Comparison of ENCODE assay signal across 9 mouse cellular contexts in the genomic region with DNA sequence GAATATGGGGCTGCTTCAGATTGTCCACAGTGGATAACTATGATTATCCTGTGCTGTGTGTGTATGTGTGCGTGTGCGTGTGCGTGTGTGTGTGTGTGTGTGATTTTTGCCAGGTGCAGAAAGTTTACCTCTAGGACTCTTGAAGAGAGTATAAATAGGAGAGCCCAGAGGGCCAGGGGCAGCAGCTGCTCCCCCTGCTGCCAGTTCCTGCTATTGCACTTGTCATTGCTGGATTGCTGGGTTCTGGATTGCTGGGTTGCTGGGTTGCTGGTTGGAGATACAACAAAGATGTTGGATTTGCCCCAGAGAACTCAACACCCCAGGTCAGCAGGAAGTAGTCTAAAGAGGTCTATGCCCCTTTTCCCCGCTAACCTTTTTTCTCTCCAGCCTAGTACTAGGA. TPM values are rescaled to one million over a fixed set of nuclear protein-coding genes. Genes with fewer than 3 reads are reported as not detected.
DNase-seq lines count a peak whose midpoint lies in the region; ATAC-seq and TF ChIP-seq lines count a peak whose summit lies in the region.
"Had no signal": no experiment of that assay in that cellular context is flagged by ENCODE, and none has a peak within 500 bp of the region (broad histone marks: within the 10 kb centered on the region; RNA-seq: fewer than 3 reads in every experiment).

No protein-coding gene starts in this region.

- ATAC-seq in forebrain, postnatal 0 days, result no peak
- no peak for ATAC-seq in forebrain, embryonic 14.5 days
- ATAC-seq in midbrain, embryonic 14.5 days (ENCODE audit: low FRiP score, low TSS enrichment), result no peak
- no peak for ATAC-seq in midbrain, embryonic 15.5 days (replicated peaks)

- no peak for DNase-seq in forebrain, postnatal 0 days
- DNase-seq in forebrain, embryonic 14.5 days (ENCODE audit: low spot score), result no peak
- DNase-seq in midbrain, embryonic 14.5 days, result peak; percentile 46
- peak; percentile 35 to 60 for DNase-seq in cerebellum, adult 2 months
- DNase-seq in limb, embryonic 10.5 days (ENCODE audit: low spot score), result peak; percentile 50
- no peak for DNase-seq in urinary bladder, adult 18-20 months (ENCODE audit: low spot score in 2 of 2)

- H3K36me3 ChIP-seq in forebrain, postnatal 0 days (ENCODE audit: insufficient read depth), result no peaks in the 10 kb centered on the region
- no peaks in the 10 kb centered on the region for H3K36me3 ChIP-seq in forebrain, embryonic 14.5 days (ENCODE audit: control insufficient read depth, insufficient read depth, low read length)
- no peaks in the 10 kb centered on the region for H3K36me3 ChIP-seq in midbrain, embryonic 14.5 days (ENCODE audit: control insufficient read depth, insufficient read depth, low read length)
- H3K36me3 ChIP-seq in midbrain, embryonic 15.5 days (replicated peaks), result no peaks in the 10 kb centered on the region
- no peaks in the 10 kb centered on the region for H3K36me3 ChIP-seq in limb, embryonic 10.5 days
- 0 out of 2 replicates have a peak, but pooled peaks cover 1% of the 10 kb centered on the region for H3K36me3 ChIP-seq in small intestine, adult 2 months (ENCODE audit: control insufficient read depth, insufficient read depth, low read length)
- H3K36me3 ChIP-seq: neural tube, embryonic 13.5 days had no signal

- H3K27ac ChIP-seq in forebrain, postnatal 0 days (ENCODE audit: low read depth, low read length), result no peak overlapping the region
- H3K27ac ChIP-seq in forebrain, embryonic 14.5 days (ENCODE audit: low read depth, low read length), result no peak overlapping the region
- H3K27ac ChIP-seq in midbrain, embryonic 14.5 days (replicated peaks; ENCODE audit: low read depth, low read length), result no peak overlapping the region
- H3K27ac ChIP-seq in midbrain, embryonic 15.5 days, result no peak overlapping the region
- no peak overlapping the region for H3K27ac ChIP-seq in cerebellum, adult 2 months (ENCODE audit: insufficient read depth, low read length)
- no peak overlapping the region for H3K27ac ChIP-seq in limb, embryonic 10.5 days
- H3K27ac ChIP-seq in small intestine, adult 2 months (ENCODE audit: insufficient read depth, low read depth, low read length), result no peak overlapping the region
- H3K27ac ChIP-seq: neural tube, embryonic 13.5 days had no signal

- H3K27me3 ChIP-seq in forebrain, postnatal 0 days (ENCODE audit: insufficient read depth, low read length), result no peaks in the 10 kb centered on the region
- no peaks in the 10 kb centered on the region for H3K27me3 ChIP-seq in forebrain, embryonic 14.5 days (replicated peaks; ENCODE audit: control insufficient read depth, insufficient read depth, low read length)
- H3K27me3 ChIP-seq in midbrain, embryonic 14.5 days (ENCODE audit: control insufficient read depth, insufficient read depth, low read length), result no peaks in the 10 kb centered on the region
- H3K27me3 ChIP-seq in midbrain, embryonic 15.5 days (replicated peaks), result no peaks in the 10 kb centered on the region
- H3K27me3 ChIP-seq in cerebellum, adult 2 months (ENCODE audit: control insufficient read depth, insufficient read depth, low read length), result no peaks in the 10 kb centered on the region
- no peaks in the 10 kb centered on the region for H3K27me3 ChIP-seq in limb, embryonic 10.5 days (ENCODE audit: low read depth, poor library complexity, severe bottlenecking)
- no peaks in the 10 kb centered on the region for H3K27me3 ChIP-seq in small intestine, adult 2 months (ENCODE audit: control insufficient read depth, insufficient read depth, low read length)
- H3K27me3 ChIP-seq: neural tube, embryonic 13.5 days had no signal

- peak; percentile 52 for TF ChIP-seq CTCF in forebrain, postnatal 0 days (IDR thresholded peaks at IDR 0.05; ENCODE audit: low read depth)
- TF ChIP-seq CTCF in cerebellum, adult 2 months (IDR thresholded peaks at IDR 0.05; ENCODE audit: borderline replicate concordance, insufficient read depth, low read depth, low read length), result peak; percentile 65
- peak; percentile 63; the same call in 1 of the 2 replicates for TF ChIP-seq CTCF in small intestine, adult 2 months (IDR thresholded peaks at IDR 0.05; ENCODE audit: extremely low read depth, insufficient read length, insufficient replicate concordance, low read depth, low read length)

- H3K4me2 ChIP-seq in forebrain, postnatal 0 days (ENCODE audit: low read depth), result no peak overlapping the region
- no peak overlapping the region for H3K4me2 ChIP-seq in forebrain, embryonic 14.5 days (ENCODE audit: low read length)
- H3K4me2 ChIP-seq in midbrain, embryonic 14.5 days (ENCODE audit: low read length), result no peak overlapping the region
- H3K4me2 ChIP-seq in midbrain, embryonic 15.5 days, result no peak overlapping the region
- H3K4me2 ChIP-seq: neural tube, embryonic 13.5 days had no signal

- TF ChIP-seq POLR2A in cerebellum, adult 2 months (IDR thresholded peaks at IDR 0.05; ENCODE audit: borderline replicate concordance, insufficient read depth, low read length), result no peak
- no peak for TF ChIP-seq POLR2A in small intestine, adult 2 months (IDR thresholded peaks at IDR 0.05; ENCODE audit: low read depth, low read length)

- H3K9me3 ChIP-seq in forebrain, postnatal 0 days (ENCODE audit: low read length), result no peaks in the 10 kb centered on the region
- H3K9me3 ChIP-seq in forebrain, embryonic 14.5 days (replicated peaks; ENCODE audit: control insufficient read depth, low read length), result no peaks in the 10 kb centered on the region
- no peaks in the 10 kb centered on the region for H3K9me3 ChIP-seq in midbrain, embryonic 14.5 days (ENCODE audit: control insufficient read depth, low read length)
- no peaks in the 10 kb centered on the region for H3K9me3 ChIP-seq in midbrain, embryonic 15.5 days
- H3K9me3 ChIP-seq in limb, embryonic 10.5 days (replicated peaks), result no peaks in the 10 kb centered on the region
- H3K9me3 ChIP-seq: neural tube, embryonic 13.5 days had no signal

- WGBS in forebrain, postnatal 0 days, result 68% methylated on average over 4 of the region's 4 CpGs
- 75% methylated on average over 4 of the region's 4 CpGs for WGBS in forebrain, embryonic 14.5 days
- WGBS in midbrain, embryonic 14.5 days, result 69% methylated on average over 4 of the region's 4 CpGs
- 63% methylated on average over 4 of the region's 4 CpGs for WGBS in midbrain, embryonic 15.5 days
- 91% methylated on average over 4 of the region's 4 CpGs for WGBS in cerebellum, adult 2 months
- WGBS in limb, embryonic 10.5 days, result 72% methylated on average over 4 of the region's 4 CpGs
- WGBS in small intestine, adult 2 months, result 90% methylated on average over 4 of the region's 4 CpGs

- no peaks in the 10 kb centered on the region; the same call in 1 of the 2 replicates for H3K4me1 ChIP-seq in forebrain, postnatal 0 days (ENCODE audit: insufficient read depth)
- no peaks in the 10 kb centered on the region for H3K4me1 ChIP-seq in forebrain, embryonic 14.5 days (ENCODE audit: control insufficient read depth, insufficient read depth, low read length)
- H3K4me1 ChIP-seq in midbrain, embryonic 14.5 days (ENCODE audit: control insufficient read depth, insufficient read depth, low read length), result no peaks in the 10 kb centered on the region
- 0 out of 2 replicates have a peak, but pooled peaks cover 3% of the 10 kb centered on the region for H3K4me1 ChIP-seq in midbrain, embryonic 15.5 days
- H3K4me1 ChIP-seq in cerebellum, adult 2 months (ENCODE audit: control insufficient read depth, insufficient read depth, low read length), result peaks cover 13% of the 10 kb centered on the region
- H3K4me1 ChIP-seq in limb, embryonic 10.5 days, result peaks cover 10% of the 10 kb centered on the region
- peaks cover 15% of the 10 kb centered on the region for H3K4me1 ChIP-seq in small intestine, adult 2 months (ENCODE audit: control insufficient read depth, insufficient read depth, insufficient read length, low read length)

- H3K4me3 ChIP-seq in forebrain, postnatal 0 days (ENCODE audit: low read depth, low read length), result no peak overlapping the region
- no peak overlapping the region for H3K4me3 ChIP-seq in forebrain, embryonic 14.5 days (ENCODE audit: low read depth, low read length)
- H3K4me3 ChIP-seq in midbrain, embryonic 14.5 days (replicated peaks; ENCODE audit: low read depth, low read length), result no peak overlapping the region
- no peak overlapping the region for H3K4me3 ChIP-seq in midbrain, embryonic 15.5 days
- no peak overlapping the region for H3K4me3 ChIP-seq in cerebellum, adult 2 months (replicated peaks; ENCODE audit: insufficient read depth, low read depth, low read length)
- H3K4me3 ChIP-seq in limb, embryonic 10.5 days, result no peak overlapping the region
- no peak overlapping the region for H3K4me3 ChIP-seq in small intestine, adult 2 months (ENCODE audit: low read depth, low read length)
- H3K4me3 ChIP-seq: neural tube, embryonic 13.5 days had no signal

- H3K9ac ChIP-seq in forebrain, postnatal 0 days, result no peak overlapping the region
- no peak overlapping the region for H3K9ac ChIP-seq in forebrain, embryonic 14.5 days (ENCODE audit: low read length)
- no peak overlapping the region for H3K9ac ChIP-seq in midbrain, embryonic 14.5 days (replicated peaks; ENCODE audit: low read length)
- H3K9ac ChIP-seq in midbrain, embryonic 15.5 days, result no peak overlapping the region
- H3K9ac ChIP-seq: neural tube, embryonic 13.5 days had no signal

RNA-seq across cellular contexts. Expression of a gene that starts 14.4 kb away (rescaled TPM):
- total RNA-seq in forebrain, postnatal 0 days (2014; rRNA removed), result 72.0 and 80.8 TPM in 2 replicates
- polyA plus RNA-seq in forebrain, postnatal 0 days (2015; fragmentation: Nextera tagmentation; extraction: Ambion mirVana), result 37.2 and 44.3 TPM in 2 replicates
- polyA plus RNA-seq in forebrain, embryonic 14.5 days (2014; fragmentation: Nextera tagmentation; extraction: Ambion mirVana), result 23.0 and 31.6 TPM in 2 replicates
- polyA plus RNA-seq in midbrain, embryonic 14.5 days (2014; fragmentation: Nextera tagmentation; extraction: Ambion mirVana), result 48.5 and 50.9 TPM in 2 replicates
- 72.6 and 73.3 TPM in 2 replicates for polyA plus RNA-seq in midbrain, embryonic 15.5 days (2015; fragmentation: Nextera tagmentation; extraction: Ambion mirVana)
- 176 and 180 TPM in 2 replicates for polyA plus RNA-seq in cerebellum, adult 2 months (2012; rRNA removed)
- 12.6 and 18.9 TPM in 2 replicates for polyA plus RNA-seq in limb, embryonic 10.5 days (2016; fragmentation: Nextera tagmentation; extraction: Ambion mirVana)
- 73.6 and 152 TPM in 2 replicates for polyA plus RNA-seq in small intestine, adult 2 months (2012; rRNA removed)

RNA-seq across cellular contexts. Expression of a gene that starts 14.8 kb away (rescaled TPM):
- 13.0 and 15.5 TPM in 2 replicates for total RNA-seq in forebrain, postnatal 0 days (2014; rRNA removed)
- polyA plus RNA-seq in forebrain, postnatal 0 days (2015; fragmentation: Nextera tagmentation; extraction: Ambion mirVana), result 6.9 and 10.0 TPM in 2 replicates
- 5.9 and 7.0 TPM in 2 replicates for polyA plus RNA-seq in forebrain, embryonic 14.5 days (2014; fragmentation: Nextera tagmentation; extraction: Ambion mirVana)
- 5.3 and 6.1 TPM in 2 replicates for polyA plus RNA-seq in midbrain, embryonic 14.5 days (2014; fragmentation: Nextera tagmentation; extraction: Ambion mirVana)
- 6.1 and 6.3 TPM in 2 replicates for polyA plus RNA-seq in midbrain, embryonic 15.5 days (2015; fragmentation: Nextera tagmentation; extraction: Ambion mirVana)
- polyA plus RNA-seq in cerebellum, adult 2 months (2012; rRNA removed), result 7.1 and 8.0 TPM in 2 replicates
- polyA plus RNA-seq in limb, embryonic 10.5 days (2016; fragmentation: Nextera tagmentation; extraction: Ambion mirVana), result 1.0 and 1.1 TPM in 2 replicates
- 0.30 and 0.33 TPM in 2 replicates for polyA plus RNA-seq in small intestine, adult 2 months (2012; rRNA removed)

Comparison
In these comparisons a context has a peak if more than half of its experiments do, and no peak if none do; other contexts are left out.
1. DNase-seq: peak in midbrain, embryonic 14.5 days (single experiment), cerebellum, adult 2 months (2 of 2) and limb, embryonic 10.5 days (single experiment); none in forebrain, postnatal 0 days (single experiment), forebrain, embryonic 14.5 days (single experiment) and urinary bladder, adult 18-20 months (0 of 2).
2. Peak in every context shown above with its lines, with median percentiles within 50 percentile points of each other: CTCF ChIP-seq.